Mouse (Mus musculus): ENCODE results near the gene Nqo2. TPM values are rescaled to one million over a fixed set of nuclear protein-coding genes. Genes with fewer than 3 reads are reported as not detected.

Gene Nqo2
- polyA plus RNA-seq, 1 experiment, result not detected

- H3K4me1 ChIP-seq (ENCODE audit: control insufficient read depth, insufficient read depth, low read length), result no peaks in the 10 kb centered on the region
These were observed 23.1 kb upstream of the Nqo2 start for GRCm38 (mm10) chr13:33941288-33941808.

DNA sequence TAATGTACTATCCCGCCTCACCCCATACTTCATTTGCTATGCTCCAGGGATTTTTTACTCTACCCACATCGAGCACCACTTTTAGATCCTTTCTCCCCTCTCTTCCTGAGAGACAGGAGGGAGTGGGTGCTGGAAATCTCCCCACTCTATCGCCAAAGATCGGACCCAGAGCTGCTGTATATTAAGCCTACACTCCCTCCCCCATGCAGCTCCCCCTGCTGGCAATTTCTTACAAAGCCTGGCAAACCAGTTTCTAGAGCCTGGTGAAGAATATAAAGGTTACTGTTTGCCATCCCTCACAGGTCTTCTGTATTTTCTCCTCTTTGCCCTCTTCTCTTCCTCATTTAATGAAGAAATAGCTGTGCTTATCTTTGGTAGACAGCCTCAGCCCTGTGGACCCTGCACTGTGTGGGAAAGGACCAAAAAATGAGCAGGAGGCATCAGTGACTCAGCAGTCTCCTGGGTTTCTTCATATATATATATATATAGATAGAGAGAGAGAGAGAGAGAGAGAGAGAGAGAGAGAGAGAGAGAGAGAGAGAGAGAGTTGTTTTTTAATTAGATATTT is 22.2 kb upstream of the Nqo2 start:
- no peak overlapping the region for H3K4me3 ChIP-seq (ENCODE audit: insufficient read depth, low read depth, low read length)
- TF ChIP-seq POLR2A (IDR thresholded peaks at IDR 0.05; ENCODE audit: insufficient read depth, low read depth, low read length) (no peak), CTCF (IDR thresholded peaks at IDR 0.05; ENCODE audit: insufficient read depth, low read depth, low read length) (no peak)
- no peaks in the 10 kb centered on the region for H3K4me1 ChIP-seq (ENCODE audit: control insufficient read depth, insufficient read depth, low read length)
- WGBS, result 38% methylated on average over 4 of the region's 4 CpGs
- H3K27ac ChIP-seq (ENCODE audit: insufficient read depth, low read depth, low read length), result no peak overlapping the region

More at GRCm38 (mm10) chr13:33941288-33941808, 23.1 kb upstream of the Nqo2 start:
- 91% methylated on average over 5 of the region's 5 CpGs for WGBS
- no peak for TF ChIP-seq CTCF (IDR thresholded peaks at IDR 0.05; ENCODE audit: insufficient read depth, low read depth, low read length)
- TF ChIP-seq POLR2A (IDR thresholded peaks at IDR 0.05; ENCODE audit: insufficient read depth, low read depth, low read length), result no peak
- no peak overlapping the region for H3K27ac ChIP-seq (ENCODE audit: insufficient read depth, low read depth, low read length)
- no peak overlapping the region for H3K4me3 ChIP-seq (ENCODE audit: insufficient read depth, low read depth, low read length)

GRCm38 (mm10) chr13:33951308-33952074 is 13.0 kb upstream of the Nqo2 start:
- TF ChIP-seq CTCF (IDR thresholded peaks at IDR 0.05; ENCODE audit: insufficient read depth, low read depth, low read length) (no peak), POLR2A (IDR thresholded peaks at IDR 0.05; ENCODE audit: insufficient read depth, low read depth, low read length) (no peak)
- 94% methylated on average over 4 of the region's 4 CpGs for WGBS
- Histone ChIP-seq H3K4me3 (ENCODE audit: insufficient read depth, low read depth, low read length) (no peak overlapping the region), H3K4me1 (ENCODE audit: control insufficient read depth, insufficient read depth, low read length) (no peaks in the 10 kb centered on the region), H3K27ac (ENCODE audit: insufficient read depth, low read depth, low read length) (no peak overlapping the region)

DNA sequence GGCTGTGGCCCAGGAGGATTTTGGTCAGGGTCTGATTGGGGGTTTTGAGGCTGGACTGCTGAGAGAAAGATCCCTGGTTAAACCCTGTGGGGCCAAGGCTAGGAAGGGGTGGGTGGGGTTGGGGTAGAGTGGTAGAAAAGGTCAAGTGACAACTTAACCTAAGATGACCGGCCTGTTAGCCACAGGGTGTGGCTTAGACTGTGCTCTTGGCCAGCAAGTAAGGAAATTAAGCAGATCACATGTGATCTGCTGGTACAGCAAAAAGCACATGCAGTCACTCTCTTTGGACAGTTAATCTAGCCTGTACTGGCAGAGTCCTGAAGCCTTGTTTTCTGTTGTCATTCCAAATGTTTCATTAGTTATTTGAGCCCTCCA is 12.4 kb upstream of the Nqo2 start:
- TF ChIP-seq CTCF (IDR thresholded peaks at IDR 0.05; ENCODE audit: insufficient read depth, low read depth, low read length), result no peak
- H3K27ac ChIP-seq (ENCODE audit: insufficient read depth, low read depth, low read length), result no peak overlapping the region
- no peaks in the 10 kb centered on the region for H3K4me1 ChIP-seq (ENCODE audit: control insufficient read depth, insufficient read depth, low read length)
- H3K4me3 ChIP-seq (ENCODE audit: insufficient read depth, low read depth, low read length), result no peak overlapping the region
- 92% methylated on average over 1 of the region's 1 CpGs for WGBS

DNA sequence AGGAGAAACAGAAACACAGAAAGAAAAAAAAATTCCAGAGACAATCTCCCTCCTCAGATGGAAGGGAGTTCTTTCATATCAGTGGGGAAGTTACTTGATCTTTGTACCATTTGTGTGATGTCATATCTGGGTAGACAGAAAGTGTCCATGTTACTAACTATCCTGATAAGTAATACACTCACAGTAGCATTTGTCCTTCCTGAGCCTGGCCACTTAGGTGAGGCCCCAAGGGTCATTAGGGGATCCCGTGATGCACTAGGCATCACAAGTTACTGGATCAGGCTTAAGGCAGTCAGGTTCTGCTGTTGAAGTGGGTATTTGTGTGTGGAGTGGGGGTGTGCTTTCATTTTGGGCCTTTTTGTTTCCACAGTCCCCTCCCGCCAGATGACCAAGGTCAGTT is 11.5 kb upstream of the Nqo2 start:
- 89% methylated on average over 2 of the region's 2 CpGs for WGBS

GRCm38 (mm10) chr13:33956571-33957421 is 7.7 kb upstream of the Nqo2 start:
- TF ChIP-seq POLR2A (IDR thresholded peaks at IDR 0.05; ENCODE audit: insufficient read depth, low read depth, low read length) (no peak), CTCF (IDR thresholded peaks at IDR 0.05; ENCODE audit: insufficient read depth, low read depth, low read length) (no peak)
- WGBS, result 37% methylated on average over 6 of the region's 6 CpGs
- Histone ChIP-seq H3K4me3 (ENCODE audit: insufficient read depth, low read depth, low read length) (no peak overlapping the region), H3K4me1 (ENCODE audit: control insufficient read depth, insufficient read depth, low read length) (no peaks in the 10 kb centered on the region), H3K27ac (ENCODE audit: insufficient read depth, low read depth, low read length) (no peak overlapping the region)

More for the DNA sequence above, 11.5 kb upstream of the Nqo2 start:
- Histone ChIP-seq H3K4me1 (ENCODE audit: control insufficient read depth, insufficient read depth, low read length) (no peaks in the 10 kb centered on the region), H3K4me3 (ENCODE audit: insufficient read depth, low read depth, low read length) (no peak overlapping the region), H3K27ac (ENCODE audit: insufficient read depth, low read depth, low read length) (no peak overlapping the region)
- TF ChIP-seq CTCF (IDR thresholded peaks at IDR 0.05; ENCODE audit: insufficient read depth, low read depth, low read length) (no peak), POLR2A (IDR thresholded peaks at IDR 0.05; ENCODE audit: insufficient read depth, low read depth, low read length) (no peak)

DNA sequence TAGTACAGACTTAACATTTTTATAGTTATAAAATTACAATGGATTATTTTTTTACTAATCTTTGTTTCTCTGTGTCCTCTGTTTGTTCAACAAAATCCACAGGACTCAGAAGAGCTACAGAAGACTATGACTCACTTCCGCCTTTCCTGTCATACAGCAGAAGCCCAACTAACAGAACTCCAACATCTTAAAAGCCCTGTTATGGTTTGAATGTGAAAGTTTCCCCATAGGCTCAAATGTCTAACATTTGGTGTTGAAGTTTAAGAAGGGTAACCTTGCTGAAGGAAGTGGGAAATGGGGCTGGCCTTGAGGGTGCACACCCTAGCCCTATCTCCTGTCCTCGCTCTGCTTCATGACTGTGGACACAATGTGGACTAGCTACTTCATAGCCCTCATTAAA is 4.7 kb upstream of the Nqo2 start:
- 96% methylated on average over 2 of the region's 2 CpGs for WGBS
- Histone ChIP-seq H3K27ac (ENCODE audit: insufficient read depth, low read depth, low read length) (no peak overlapping the region), H3K4me3 (ENCODE audit: insufficient read depth, low read depth, low read length) (no peak overlapping the region), H3K4me1 (ENCODE audit: control insufficient read depth, insufficient read depth, low read length) (0 out of 2 replicates have a peak, but pooled peaks cover 2% of the 10 kb centered on the region)
- TF ChIP-seq POLR2A (IDR thresholded peaks at IDR 0.05; ENCODE audit: insufficient read depth, low read depth, low read length) (no peak), CTCF (IDR thresholded peaks at IDR 0.05; ENCODE audit: insufficient read depth, low read depth, low read length) (no peak)

- TF ChIP-seq CTCF (IDR thresholded peaks at IDR 0.05; ENCODE audit: insufficient read depth, low read depth, low read length), result no peak
- no peak for TF ChIP-seq POLR2A (IDR thresholded peaks at IDR 0.05; ENCODE audit: insufficient read depth, low read depth, low read length)
- H3K27ac ChIP-seq (ENCODE audit: insufficient read depth, low read depth, low read length), result no peak overlapping the region
- 18% methylated on average over 14 of the region's 14 CpGs for WGBS
These were observed 853 bp downstream of the Nqo2 start for GRCm38 (mm10) chr13:33965056-33966024.

More at GRCm38 (mm10) chr13:33965056-33966024, 853 bp downstream of the Nqo2 start:
- H3K4me1 ChIP-seq (ENCODE audit: control insufficient read depth, insufficient read depth, low read length), result 0 out of 2 replicates have a peak, but pooled peaks cover 2% of the 10 kb centered on the region
- H3K4me3 ChIP-seq (ENCODE audit: insufficient read depth, low read depth, low read length), result peak overlapping the region; percentile 48

Measured in olfactory bulb, adult 2 months (tissue).